Mouse (Mus musculus) adrenal gland, postnatal 4 days (tissue): ENCODE data around the gene Espn. TPM values are rescaled to one million over a fixed set of nuclear protein-coding genes. Genes with fewer than 3 reads are reported as not detected.

Experiments used
- DNase-seq, 2 experiments: peaks; one replicate each; pipeline ENCODE4 v3.0.0; 2021 to 2022; ENCODE audit warnings: low spot score in 2 of 2, mixed read lengths in 2 of 2
- total RNA-seq, 2 experiments: library from RNA; stranded (reverse); gene quantifications; 2 replicates each; pipeline ENCODE4 v1.2.3; 2021

Espn gene
- total RNA-seq, 2 experiments from 2014 or later, result 1.0 to 5.1 TPM

DNA sequence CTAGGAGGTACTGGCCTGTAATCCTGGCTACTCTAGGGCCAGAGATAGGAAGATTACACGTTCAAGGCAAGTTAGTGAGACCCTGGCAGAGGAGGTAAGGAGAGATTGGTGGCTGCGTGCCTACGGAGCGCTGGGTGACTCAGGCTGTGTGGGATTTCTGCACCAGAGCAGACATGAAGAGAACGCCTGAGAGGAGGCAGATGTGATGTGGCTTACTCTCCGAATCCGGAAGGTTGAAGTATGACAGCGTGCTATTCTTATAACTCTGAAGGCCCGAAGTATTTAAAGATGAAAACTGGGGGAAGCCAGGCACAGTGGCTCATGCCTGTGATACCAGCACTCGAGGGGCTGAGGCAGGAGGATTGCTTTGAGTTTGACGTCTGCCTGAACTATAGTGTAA, 51.6 kb downstream of the Espn start:
- no peak for DNase-seq

DNA sequence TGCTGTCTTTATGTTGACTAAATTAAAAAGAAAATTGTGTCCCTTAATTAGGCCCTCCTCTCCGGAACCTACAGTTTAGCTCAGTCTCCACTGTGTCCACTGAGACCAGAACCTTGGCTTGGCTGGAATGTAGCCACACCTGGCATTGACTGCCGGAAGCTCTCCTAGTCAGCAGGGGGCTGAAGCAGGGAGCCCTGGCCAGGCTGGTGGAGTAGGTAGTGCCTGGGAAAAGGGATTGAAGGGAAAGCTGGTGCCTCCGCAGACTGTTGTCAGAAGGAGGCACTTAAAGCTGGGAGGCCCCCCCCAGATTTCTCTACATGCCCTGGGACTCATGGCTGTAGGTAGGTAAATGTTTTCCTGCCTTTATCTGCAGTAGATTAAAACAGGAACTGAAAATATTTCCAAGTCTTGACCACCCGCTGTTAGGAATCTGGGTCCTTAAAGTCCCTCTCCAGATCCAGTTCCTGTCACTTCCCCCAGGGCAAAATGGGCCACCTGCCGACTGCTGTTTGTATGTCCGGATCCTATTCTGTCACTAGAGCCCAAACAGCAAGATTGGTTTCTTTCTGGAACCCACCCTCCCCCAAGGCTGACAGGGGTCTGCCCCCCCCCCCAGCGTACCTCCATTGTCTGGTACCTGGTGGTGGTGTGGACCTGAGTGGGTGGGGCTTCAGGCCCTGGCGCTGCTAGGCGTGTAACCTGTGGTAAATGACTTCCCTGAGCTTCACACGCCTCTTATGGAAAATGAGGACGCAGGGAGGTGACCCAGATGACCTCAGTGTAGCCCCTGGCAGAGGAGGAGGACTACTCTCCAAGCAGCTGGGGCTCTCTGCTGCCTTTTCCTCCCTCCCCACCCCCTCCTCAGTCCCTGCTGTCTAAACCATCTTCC, 54.0 kb downstream of the Espn start:
- DNase-seq, result no peak

DNA sequence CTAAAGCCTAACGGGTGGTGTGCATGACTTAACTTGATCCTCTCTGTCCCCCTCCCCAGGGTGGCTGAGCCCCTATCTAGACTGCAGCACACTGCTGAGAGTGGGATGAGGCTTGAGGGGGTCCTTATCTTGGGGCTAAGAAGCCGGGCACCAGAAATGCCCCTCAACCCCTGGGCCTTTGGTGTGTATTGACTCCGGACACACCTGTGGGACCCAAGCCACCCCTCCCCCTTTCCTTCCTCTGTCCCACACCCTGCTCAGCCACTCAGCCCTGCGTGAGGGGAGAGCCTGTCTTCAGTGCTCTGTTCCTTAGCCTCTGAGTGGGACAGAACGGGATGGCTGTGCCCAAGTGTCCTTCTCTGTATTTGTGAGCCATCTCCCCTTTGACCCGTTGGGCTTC, 55.2 kb downstream of the Espn start:
- no peak for DNase-seq

DNA sequence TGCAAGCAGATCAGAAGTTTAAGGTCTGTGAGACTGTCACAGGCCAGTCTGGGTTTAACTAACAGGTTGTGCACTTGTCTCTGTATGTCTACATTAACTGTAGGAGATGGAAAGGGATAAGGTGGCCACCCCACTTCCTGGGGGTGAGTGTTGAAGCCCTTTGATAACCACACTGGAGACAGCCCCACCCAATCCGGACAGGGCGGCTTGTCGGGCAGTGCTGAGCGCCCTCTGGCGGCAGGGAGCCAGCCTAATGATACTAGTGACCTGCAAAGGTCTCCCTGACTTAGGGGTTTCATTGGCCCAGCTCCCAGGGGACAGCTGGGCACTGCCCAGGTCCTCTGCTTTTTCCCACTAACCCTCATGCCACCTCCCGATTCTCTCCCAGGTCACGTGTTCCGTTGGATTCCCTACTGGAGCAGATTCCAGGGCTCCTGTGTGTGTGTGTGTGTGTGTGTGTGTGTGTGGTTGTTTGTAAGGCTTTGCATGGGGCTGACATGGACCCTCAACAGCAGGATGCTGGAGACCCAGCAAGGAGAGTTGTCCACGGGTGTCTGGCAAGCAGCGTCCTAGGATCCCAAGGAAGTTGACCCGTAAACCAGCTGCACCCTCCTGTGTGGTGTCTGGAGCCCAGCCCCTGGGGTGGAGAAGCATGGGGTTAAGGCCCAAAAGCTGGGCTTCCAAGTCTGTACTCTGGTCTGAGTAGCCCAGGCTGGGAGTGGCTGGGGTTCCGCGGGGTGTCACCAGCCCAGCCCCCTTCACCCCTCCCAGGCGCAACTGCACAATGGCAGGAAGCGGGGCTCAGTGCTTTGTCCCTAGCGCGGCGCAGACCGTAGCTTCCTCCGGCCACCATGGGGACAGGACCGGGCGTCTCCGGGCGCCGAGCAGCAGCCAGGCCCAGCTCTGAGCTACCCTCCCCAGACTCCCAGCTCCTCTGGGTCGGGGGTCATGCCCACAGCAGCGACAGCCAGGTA, 55.9 kb downstream of the Espn start:
- DNase-seq, result peak; percentile 55 to 71

DNA sequence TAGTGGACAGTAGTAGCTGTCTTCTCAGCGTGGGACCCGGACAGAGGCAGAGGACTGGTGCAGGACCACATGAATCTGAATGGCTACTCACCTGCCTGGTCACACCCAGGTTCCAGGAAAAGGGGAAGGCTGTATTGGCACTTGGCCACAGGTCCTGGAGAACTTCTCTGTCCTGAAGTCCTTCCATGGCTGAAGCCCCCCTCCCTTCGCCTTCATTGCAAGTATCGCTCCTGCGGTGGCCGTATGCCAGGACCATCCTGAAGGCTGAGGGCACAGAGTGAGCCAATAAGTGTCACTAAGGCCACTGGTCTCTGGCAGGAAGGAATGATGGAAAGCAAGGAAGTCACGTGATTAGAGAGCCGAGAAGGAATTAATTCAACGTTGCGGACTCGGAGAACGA, 57.9 kb downstream of the Espn start:
- DNase-seq, result no peak

DNA sequence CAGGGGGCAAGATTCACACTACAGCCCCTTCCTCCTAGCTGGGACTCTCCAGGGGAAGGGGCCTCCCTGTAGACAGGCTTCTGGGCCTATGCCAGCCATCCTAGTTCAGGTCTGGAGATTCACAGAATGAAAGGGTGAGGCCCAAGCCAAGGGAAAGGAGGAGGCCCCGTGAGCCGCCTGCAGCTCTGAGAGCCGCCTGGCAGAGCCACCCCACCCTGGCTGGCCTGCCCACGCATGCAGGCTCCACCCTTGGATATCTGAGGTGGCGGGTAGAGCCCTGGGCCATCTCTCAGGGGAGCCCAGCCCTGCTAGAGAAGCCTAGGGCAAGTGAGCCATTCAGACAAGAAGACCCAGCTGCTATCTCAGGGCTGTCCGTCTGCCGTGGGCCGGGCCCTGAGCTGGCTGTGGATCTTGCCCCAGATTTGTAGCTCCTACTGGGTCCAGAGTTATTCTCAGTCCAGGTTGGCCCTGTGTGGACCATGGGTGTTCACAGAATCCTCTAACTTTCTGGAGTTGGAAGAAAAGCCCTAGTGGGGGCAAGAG, 59.3 kb downstream of the Espn start:
- DNase-seq, result no peak

DNA sequence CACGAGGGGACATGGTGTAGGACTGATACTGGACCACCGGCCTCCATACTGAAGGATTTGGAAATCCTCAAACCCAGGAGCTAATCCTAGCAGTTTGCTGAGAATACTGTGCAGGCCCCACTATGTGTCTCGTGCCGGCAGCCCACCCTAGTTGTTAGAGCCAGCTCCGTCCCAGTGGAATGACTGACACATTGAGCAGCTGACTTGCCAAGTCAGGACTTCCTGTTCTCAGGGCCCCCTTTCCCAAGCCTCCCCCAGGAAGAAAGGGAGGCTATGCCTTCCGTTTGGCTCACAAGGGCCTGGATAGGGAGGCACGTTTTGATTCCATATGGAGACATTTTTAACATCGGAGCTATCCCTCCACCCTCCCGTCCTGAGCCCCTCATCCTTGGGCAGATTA, 62.0 kb downstream of the Espn start:
- no peak for DNase-seq

DNA sequence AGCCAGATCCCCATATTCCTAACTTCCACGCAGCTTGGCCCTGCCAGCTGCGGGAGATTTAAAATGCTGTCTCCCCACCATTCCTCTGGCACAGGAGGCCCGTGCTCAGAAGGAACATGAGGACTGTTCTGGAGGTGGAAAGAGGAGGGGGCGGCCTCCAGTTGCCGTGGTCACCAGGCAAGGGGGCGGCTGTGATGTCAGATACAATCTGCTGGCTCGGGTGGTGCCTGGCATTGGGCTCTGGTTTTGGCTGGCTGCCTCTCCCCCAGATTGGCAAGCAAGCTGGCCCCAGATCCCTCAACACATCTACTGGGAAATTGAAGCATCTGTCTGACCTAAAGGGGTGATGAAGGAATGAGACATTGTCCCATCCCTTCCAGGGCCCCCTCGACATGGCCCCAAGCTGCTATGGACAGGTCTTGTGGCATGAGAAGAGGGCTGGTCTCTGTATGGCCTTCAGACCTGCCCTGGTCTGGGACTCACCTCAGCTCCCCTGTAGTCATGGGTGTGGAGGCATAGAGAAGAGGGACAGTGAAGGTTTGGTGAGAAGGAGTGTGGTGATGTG, 63.5 kb downstream of the Espn start:
- DNase-seq, result no peak

DNA sequence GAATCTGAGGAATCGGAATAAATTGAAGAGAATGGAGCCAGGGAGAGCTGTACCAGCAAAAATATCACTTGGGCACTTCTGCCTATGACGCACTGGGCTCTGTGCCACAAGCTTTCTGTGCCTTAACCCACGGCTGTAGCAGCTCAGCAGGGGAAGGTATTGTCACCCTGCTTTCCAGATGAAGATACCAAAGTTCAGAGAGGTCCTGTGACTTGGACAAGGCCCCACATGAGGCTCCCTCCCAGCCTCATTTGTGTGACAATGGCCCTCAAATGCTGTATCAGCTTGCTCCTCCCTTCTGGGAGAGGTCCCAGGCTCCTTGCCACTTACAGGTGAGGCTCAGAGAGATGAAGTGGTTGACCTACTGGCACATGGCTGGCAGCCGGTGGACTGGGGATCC, 64.0 kb downstream of the Espn start:
- no peak for DNase-seq

DNA sequence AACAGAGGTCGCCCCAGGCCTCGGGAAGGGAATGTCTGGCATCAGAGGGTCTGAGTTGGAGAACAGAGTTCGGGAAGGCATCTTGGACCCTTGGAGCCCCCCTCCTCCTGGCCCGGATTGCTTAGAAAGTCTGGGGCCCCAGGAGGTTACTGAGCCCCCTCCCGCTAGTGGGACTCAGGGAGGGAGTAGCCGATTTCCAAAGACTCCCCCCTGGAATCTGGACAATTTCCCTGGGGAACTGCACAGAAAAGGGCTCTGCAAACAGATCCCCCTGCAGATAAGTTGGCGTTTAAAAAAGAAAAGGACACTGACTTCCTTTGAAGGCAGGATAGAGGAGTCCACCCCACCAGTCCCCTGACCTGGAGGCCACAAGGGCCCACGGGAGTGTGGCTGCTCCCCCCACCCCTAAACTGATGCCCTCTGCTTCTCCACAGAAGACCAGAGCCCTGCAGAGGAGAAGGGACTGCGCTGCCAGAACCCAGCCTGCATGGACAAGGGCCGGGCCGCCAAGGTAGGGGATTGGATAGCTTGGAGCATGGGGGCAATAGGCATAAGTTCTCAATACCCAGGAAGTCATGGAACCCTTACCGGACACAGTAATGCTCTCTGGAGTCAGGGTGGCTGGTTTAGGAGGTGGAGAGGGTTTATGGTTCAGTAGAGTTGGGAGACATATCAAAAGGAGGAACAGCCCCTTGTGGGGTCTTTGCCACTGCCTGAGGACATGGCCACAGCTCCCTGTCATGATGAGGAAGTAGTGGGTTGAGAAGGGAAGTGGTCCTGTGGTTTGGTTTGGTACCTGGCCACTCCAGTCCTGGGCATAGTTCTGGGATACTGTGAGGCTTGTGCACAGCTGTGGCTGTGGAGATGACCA, 64.7 kb downstream of the Espn start:
- DNase-seq, result no peak

DNA sequence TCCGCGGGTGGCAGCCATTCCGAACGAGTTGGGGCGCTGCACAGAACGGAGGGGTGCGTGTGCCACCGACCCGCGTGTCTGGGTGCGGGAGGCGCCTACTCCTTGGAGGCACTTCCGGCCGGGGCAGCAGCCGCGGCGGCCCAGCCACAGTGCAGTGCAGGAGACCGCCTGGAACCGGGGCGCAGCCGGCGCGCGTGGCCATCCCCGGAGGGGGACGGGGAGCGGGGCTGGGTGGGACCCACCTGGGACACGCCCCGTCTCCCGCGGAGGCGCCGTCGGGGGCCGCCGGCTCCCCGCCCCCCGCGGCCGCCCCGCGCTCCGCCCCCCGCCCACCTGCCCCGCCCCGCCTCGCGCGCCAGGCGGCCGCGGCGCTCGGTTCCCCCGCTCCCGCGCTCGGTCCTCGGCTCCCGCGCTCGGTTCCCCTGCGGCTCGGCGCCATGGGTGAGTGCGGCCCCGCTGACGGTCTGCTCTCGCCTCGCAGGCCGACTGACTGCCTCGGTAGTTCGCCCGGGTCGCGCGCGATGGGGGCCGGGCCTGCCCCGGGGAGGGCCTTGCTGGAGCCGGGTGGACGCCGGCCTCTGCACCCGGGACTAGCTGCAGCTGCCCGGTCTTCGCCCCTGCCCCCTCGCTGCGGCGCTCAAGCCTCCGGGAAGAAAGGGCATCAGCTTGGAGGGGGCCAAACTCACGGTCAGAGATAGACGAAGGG, 65.5 kb downstream of the Espn start:
- no peak for DNase-seq

DNA sequence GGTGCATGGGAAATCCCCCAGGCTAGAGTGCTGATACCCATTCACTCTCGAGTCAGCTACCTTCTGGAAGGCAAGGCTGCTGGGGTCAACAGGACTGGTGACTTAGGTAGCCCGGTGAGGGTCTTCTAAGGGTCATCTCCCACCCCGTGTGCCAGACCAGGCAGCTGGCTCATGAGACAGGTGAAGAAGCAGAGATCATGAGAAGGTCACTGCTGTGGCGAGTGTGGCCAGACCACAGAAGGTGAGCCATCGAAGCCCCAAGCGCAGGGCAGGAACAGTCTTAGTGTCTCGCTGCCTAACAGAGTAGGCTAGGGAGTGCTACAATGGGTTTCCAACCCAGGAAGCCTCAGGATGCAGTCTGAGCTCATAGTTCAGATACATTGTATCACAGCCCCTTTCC, 67.6 kb downstream of the Espn start:
- DNase-seq, result no peak

DNA sequence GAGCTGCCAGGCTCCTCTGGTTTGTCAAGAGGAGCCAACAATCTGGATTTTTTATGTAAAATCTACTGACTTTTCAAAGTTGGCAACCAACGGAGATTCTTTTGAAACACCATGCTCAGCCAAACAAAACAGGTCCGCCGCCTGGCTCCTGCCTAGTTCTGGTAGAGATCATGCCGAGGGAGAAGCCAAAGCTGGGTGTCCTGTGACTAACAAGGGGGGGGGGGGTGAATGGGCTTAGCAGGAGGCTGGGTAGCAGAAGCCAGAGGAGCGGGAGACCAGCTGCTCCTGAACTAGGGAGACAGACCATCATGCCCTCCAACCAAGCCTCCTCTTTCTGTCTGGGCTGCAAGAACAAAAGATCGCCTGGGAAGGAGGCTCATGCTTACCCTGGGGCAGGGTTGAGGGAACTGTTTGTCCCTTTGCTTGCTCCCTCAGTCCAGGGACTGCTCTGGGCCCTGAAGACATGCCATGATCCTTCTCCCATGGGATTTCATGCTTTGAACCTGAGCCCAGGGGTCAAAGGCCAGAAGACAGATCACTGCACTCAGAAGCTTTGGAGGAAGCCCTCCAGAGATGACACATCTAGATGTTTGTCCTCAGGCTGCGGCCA, 68.5 kb downstream of the Espn start:
- DNase-seq, result no peak

DNA sequence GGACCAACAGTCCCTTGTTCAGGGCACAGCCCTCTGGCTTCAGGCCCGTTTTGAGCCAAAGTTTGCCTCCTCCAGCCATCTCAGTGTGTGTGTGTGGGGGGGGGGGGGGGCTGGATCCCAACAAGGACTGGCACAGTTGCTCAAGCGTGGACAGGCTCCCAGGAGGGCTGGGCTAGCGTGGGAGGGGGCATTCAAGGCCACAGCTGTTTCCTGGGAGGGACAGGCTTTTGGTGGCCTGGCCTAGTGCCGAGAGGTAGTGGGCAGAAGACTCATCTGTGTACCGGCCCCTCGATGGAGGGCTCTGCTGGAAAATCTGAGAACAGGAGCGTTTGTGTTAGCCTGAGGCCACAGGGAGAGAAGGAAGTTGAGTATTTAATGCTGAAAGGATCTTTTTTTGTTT, 72.2 kb downstream of the Espn start:
- DNase-seq, result no peak

DNA sequence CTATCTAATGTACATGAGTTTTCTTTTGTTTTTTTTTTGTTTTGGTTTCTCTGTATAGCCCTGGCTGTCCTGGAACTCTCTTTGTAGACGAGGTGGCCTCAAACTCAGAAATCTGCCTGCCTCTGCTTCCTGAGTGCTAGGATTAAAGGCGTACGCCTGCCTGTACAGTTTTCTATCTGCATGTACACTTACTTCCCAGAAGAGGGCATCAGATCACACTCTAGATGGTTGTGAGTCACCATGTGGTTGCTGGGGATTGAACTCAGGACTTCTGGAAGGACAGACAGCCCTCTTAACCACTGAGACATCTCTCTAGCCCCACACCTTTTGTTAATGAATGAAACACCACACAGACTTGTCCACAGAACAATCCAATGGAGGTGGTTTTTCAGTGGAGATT, 72.9 kb downstream of the Espn start:
- no peak for DNase-seq

DNA sequence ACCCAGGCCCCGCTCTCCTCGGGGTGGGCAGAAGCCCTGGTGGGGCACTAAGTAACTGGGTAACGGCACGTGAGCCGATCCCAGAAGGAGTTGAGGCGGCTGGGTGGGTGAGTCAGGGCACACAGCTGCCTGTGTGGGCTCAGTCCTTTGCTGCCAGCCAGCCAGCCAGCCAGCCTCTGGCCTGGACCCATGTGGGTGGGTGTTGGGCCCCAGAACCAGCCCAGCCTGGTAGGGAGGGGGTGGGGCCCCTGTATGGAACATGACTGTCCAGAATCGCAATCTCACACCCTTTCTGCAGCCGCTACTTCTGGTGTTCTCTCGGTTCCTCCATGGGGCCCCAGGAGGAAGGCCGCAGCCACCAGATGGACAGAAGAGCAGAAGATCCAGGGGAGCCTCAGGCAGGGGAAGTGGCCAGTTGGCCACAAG, 74.1 kb downstream of the Espn start:
- DNase-seq, result no peak

DNA sequence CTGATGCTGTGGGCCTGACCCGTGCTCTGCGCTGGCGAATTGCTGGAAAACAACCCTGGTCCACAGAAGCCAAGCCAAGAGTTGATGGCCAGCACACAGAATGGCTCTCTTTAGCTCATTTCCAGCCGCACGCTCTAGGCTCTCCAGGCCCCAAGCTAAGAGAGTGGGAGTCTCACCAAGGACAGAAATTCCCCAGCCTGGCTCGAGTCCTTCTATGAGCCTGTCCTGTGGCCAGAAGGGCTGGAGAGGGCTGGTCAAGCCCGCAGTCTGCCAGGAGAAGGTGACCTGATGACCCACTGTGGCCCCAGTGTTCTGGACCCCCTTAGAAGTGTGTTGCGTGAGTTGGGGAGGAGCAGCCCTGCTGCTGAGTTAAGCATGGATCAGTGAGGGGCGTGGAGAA, 75.0 kb downstream of the Espn start:
- DNase-seq, result no peak

DNA sequence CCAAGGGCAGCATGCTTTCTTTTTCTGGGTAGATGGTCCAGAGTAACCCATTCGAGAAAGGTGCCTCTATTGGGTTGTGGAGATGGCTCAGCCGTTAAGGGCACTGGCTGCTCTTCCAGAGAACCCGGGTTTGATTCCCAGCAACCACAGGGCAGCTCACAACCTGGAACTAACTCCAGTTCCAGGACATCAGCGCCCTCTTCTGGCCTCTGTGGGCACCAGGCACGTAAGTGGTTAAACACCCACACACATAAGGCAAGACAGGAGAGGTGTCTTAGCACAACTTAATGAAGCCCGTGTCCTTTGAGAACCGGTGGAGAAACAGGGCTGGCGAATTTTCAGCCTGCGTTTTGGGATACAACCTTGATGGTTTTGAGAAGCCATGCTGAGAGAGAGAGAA, 77.6 kb downstream of the Espn start:
- no peak for DNase-seq

DNA sequence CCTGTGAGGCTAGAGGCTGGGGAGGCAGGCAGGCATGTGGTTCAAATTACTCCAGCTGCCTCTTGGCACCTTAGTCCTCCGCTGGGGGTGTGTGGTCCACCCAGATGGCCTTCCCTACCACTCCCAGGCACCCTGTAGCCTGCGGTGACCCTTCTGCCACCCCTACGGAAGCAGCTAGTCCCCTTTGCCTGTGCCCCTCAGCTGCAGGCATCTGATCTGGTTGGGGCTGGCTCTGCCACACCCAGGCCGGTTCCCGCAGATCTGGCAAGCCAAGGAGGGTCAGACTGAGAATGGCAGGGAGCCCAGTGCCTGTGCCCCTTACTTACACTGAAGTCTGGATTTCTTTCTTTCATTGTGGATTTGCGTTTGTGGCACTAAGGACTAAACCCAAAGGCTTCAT, 78.5 kb downstream of the Espn start:
- DNase-seq, result no peak
